Mouse (Mus musculus) 3134 (cell line): ENCODE data around the gene Ntn1.

Experiments
- DNase-seq: peaks from one replicate; pipeline ENCODE4 v3.0.0-alpha.2; 2011; ENCODE audit warnings: low spot score; ENCODE audit not compliant: insufficient read length; ENCODE audit errors: extremely low read depth

The Ntn1 gene

GRCm38 (mm10) chr11:68274331-68274811, 126.3 kb downstream of the Ntn1 start:
- DNase-seq, result no peak

- no peak for DNase-seq
These were observed 126.8 kb downstream of the Ntn1 start for GRCm38 (mm10) chr11:68273855-68274254.

GRCm38 (mm10) chr11:68270730-68271467, 129.7 kb downstream of the Ntn1 start:
- DNase-seq, result peak; percentile 41

GRCm38 (mm10) chr11:68264276-68264675, 136.3 kb downstream of the Ntn1 start:
- no peak for DNase-seq

- DNase-seq, result no peak
These were observed 137.5 kb downstream of the Ntn1 start for GRCm38 (mm10) chr11:68263100-68263499.

GRCm38 (mm10) chr11:68261162-68261892, 139.3 kb downstream of the Ntn1 start:
- DNase-seq, result no peak

GRCm38 (mm10) chr11:68260399-68260798, 140.2 kb downstream of the Ntn1 start:
- no peak for DNase-seq

- no peak for DNase-seq
These were observed 142.1 kb downstream of the Ntn1 start for GRCm38 (mm10) chr11:68258498-68258897.

GRCm38 (mm10) chr11:68253531-68253930, 147.1 kb downstream of the Ntn1 start:
- DNase-seq, result no peak

GRCm38 (mm10) chr11:68250106-68250505, 150.5 kb downstream of the Ntn1 start:
- DNase-seq, result no peak

GRCm38 (mm10) chr11:68247897-68248296, 152.7 kb downstream of the Ntn1 start:
- DNase-seq, result no peak

- no peak for DNase-seq
These were observed 155.7 kb downstream of the Ntn1 start for GRCm38 (mm10) chr11:68244992-68245261.

- no peak for DNase-seq
These were observed 156.2 kb downstream of the Ntn1 start for GRCm38 (mm10) chr11:68244254-68244991.

GRCm38 (mm10) chr11:68239756-68240155, 160.9 kb downstream of the Ntn1 start:
- DNase-seq, result no peak

- no peak for DNase-seq
These were observed 167.1 kb downstream of the Ntn1 start for GRCm38 (mm10) chr11:68233469-68233965.

GRCm38 (mm10) chr11:68231558-68231957, 169.1 kb downstream of the Ntn1 start:
- no peak for DNase-seq

- DNase-seq, result no peak
These were observed 171.5 kb downstream of the Ntn1 start for GRCm38 (mm10) chr11:68228941-68229665.

- DNase-seq, result no peak
These were observed 172.8 kb downstream of the Ntn1 start for GRCm38 (mm10) chr11:68227837-68228236.

GRCm38 (mm10) chr11:68226654-68227057, 174.0 kb downstream of the Ntn1 start:
- no peak for DNase-seq

GRCm38 (mm10) chr11:68223143-68223542, 177.5 kb downstream of the Ntn1 start:
- DNase-seq, result no peak

GRCm38 (mm10) chr11:68222209-68222608, 178.4 kb downstream of the Ntn1 start:
- peak; percentile 50 for DNase-seq
